Mouse (Mus musculus): ENCODE results near the gene Socs1.

Gene Socs1

GRCm38 (mm10) chr16:10762569-10763180 is 22.7 kb downstream of the Socs1 start:
- no peak for DNase-seq

DNA sequence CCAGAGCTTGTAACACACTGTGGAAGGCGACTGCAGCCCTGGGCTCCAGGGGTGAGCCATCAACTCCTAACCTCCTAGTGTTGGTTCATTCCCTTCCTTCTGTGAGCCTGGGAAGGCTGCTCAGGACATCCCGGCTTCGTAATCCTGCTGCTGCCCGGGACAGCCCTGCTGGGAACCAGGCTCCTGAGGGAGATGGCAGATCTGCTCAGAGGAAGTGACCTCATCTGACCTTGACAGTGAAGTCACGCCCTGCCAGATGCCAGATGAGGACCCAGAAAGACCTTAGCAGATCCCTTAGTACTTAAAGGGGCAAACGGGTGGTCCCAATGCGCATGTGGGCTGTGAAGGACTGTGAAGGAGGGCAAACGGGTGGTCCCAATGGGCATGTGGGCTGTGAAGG is 24.2 kb downstream of the Socs1 start:
- no peak for DNase-seq

GRCm38 (mm10) chr16:10756168-10756567 is 29.2 kb downstream of the Socs1 start:
- DNase-seq, result no peak

DNA sequence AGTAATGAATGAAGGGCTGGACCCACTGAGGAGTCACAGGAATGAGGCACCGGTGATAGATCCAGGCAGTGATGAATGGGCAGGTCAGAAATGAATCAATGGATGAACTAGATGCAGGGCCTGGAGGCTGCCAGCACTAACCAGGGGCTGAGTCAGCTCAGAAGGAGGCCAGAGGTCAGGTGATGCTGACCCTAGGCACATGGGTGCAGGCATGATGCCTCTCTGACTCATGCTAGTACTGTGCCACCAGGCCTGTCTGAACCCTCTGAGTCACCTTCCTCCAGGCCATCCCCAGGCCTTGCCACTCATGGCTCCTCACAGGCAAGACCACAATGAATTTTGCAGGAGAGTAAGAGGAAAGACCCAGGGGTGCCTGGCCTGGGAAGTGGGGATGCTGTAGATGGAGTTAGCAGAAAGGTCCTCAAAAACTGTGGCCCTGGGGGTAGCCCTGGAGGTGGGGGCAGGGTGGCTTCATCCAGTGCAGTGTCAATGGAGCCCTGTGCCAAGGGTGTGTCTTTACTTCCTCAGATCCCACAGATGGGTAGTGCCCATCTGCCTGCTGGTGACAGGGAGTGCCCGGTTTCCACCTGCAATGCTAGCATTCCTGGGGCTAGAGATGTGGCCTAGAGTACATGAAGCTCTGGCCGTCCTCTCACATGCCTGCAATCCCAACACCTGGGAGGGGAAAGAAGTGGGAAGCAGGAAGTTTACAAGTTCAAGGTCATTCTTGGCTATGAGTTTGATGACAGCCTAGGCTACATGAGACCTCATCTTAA is 30.6 kb downstream of the Socs1 start:
- DNase-seq, result no peak

- peak; percentile 92 for DNase-seq
Observed at GRCm38 (mm10) chr16:10749824-10750223, 35.5 kb downstream of the Socs1 start.

DNA sequence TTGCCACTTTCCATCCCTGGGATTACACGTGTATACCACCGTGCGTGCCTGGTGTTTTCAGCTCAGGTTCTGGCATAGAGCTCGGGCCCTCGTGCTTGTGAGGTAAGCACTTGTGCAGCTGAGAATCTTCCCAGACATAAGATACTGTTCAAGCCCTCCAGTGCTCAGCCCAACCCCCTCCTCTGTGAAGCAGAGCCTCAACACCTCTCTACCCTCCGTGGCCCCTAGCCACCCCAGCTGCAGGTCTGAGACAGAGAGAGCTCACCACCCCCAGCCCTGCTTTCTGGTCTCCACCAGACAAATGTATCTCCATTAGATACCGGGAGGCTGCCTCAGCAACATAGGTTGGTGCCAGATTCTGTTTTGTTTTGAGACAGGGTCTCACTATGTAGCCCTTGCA is 36.1 kb downstream of the Socs1 start:
- no peak for DNase-seq

DNA sequence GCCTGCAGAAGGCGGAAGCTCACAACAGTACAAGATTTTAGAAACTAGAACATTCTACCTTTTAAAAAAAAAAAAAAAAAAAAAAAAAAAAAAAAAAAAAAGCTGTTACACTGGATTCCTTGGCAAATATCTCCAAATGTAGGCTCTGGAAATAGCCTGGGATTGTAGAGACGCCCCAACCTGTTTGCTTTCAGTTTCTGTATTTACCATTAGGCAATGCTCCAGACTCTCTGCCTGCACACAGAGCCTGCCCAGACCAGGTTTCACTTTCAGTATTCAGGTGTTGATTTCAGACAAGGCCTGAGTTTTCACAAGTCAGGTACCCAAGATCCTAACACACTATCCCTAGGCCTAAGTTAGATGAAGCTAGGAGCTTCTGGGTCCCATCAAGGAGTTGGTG is 44.3 kb downstream of the Socs1 start:
- DNase-seq, result no peak

GRCm38 (mm10) chr16:10739854-10740398 is 45.4 kb downstream of the Socs1 start:
- no peak for DNase-seq

- DNase-seq, result no peak
Observed at GRCm38 (mm10) chr16:10738866-10739265, 46.5 kb downstream of the Socs1 start.

- no peak for DNase-seq
Observed at GRCm38 (mm10) chr16:10737571-10737970, 47.8 kb downstream of the Socs1 start.

DNA sequence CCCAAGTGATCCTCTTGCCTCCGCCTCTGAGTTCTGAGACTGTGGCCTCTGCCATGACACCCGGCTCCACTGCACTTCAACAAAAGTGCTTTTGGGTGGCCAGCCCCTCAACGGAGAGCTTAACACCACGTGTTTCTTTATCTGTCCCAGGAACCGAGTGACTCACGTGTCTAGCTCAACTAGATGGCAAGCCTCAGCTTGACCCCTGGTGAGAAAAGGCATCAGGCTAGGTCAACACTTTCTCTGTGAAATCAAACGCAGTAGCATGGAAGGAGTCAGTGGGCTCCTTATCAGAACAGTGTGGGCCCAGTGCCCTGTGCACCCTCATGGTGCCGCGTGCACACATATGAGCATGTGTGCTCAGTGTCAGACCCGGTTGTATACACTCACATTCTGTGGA is 49.0 kb downstream of the Socs1 start:
- no peak for DNase-seq

GRCm38 (mm10) chr16:10735781-10736180 is 49.6 kb downstream of the Socs1 start:
- no peak for DNase-seq

DNA sequence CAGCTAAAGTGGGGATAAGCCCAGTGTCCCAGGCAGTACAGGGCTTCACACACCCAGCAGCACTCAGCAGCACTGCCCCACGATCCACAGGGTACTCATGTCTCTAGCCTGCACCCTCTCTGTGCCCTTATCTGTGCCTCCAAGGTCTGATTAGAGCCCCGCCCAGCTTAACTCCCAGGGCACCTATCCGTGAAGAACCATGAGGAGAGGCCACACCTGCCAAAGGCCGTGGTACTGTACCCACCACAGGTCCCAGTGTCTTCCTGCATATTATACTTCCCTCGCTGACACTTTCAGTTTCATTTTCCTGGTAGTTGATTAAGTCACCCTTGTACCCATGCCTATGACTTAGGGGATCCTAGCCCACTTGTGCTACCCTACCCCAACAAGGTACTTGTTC is 52.9 kb downstream of the Socs1 start:
- no peak for DNase-seq

All from cerebellum, postnatal 10 days (tissue).